Mouse (Mus musculus) cerebellum, postnatal 14 days (tissue): ENCODE results near the gene Dbn1.

Experiments used
- DNase-seq, 2 experiments: peaks; one replicate each; pipeline ENCODE4 v3.0.0; 2021; ENCODE audit warnings: mixed read lengths in 2 of 2

Gene Dbn1

GRCm38 (mm10) chr13:55510332-55510667, 22.4 kb upstream of the Dbn1 start:
- DNase-seq: no peak

GRCm38 (mm10) chr13:55508531-55508930, 20.6 kb upstream of the Dbn1 start:
- no peak for DNase-seq

- DNase-seq: no peak
These were observed 20.0 kb upstream of the Dbn1 start for GRCm38 (mm10) chr13:55507877-55508276.

GRCm38 (mm10) chr13:55506697-55507096, 18.8 kb upstream of the Dbn1 start:
- DNase-seq: peak; percentile 75 to 76

- DNase-seq: no peak
These were observed 17.9 kb upstream of the Dbn1 start for GRCm38 (mm10) chr13:55505810-55506209.

GRCm38 (mm10) chr13:55504390-55504789, 16.5 kb upstream of the Dbn1 start:
- no peak for DNase-seq

GRCm38 (mm10) chr13:55502405-55502804, 14.5 kb upstream of the Dbn1 start:
- DNase-seq: no peak

GRCm38 (mm10) chr13:55500575-55500974, 12.7 kb upstream of the Dbn1 start:
- no peak for DNase-seq

GRCm38 (mm10) chr13:55498906-55499305, 11.0 kb upstream of the Dbn1 start:
- DNase-seq: no peak

GRCm38 (mm10) chr13:55496661-55497060, 8.8 kb upstream of the Dbn1 start:
- no peak for DNase-seq

GRCm38 (mm10) chr13:55495702-55496101, 7.8 kb upstream of the Dbn1 start:
- DNase-seq: peak; percentile 64 to 68

- peak; percentile 90 to 94 for DNase-seq
These were observed 7.1 kb upstream of the Dbn1 start for GRCm38 (mm10) chr13:55494883-55495621.

GRCm38 (mm10) chr13:55494257-55494656, 6.3 kb upstream of the Dbn1 start:
- peak in 1 of 2 experiments; percentile 36 for DNase-seq

- peak; percentile 71 to 73 for DNase-seq
These were observed 864 bp downstream of the Dbn1 start for GRCm38 (mm10) chr13:55486916-55487577.

GRCm38 (mm10) chr13:55486029-55486794, 1.7 kb downstream of the Dbn1 start:
- peak; percentile 64 to 79 for DNase-seq

- DNase-seq: no peak
These were observed 3.3 kb downstream of the Dbn1 start for GRCm38 (mm10) chr13:55484520-55485088.

GRCm38 (mm10) chr13:55483593-55483992, 4.3 kb downstream of the Dbn1 start:
- peak; percentile 84 to 92 for DNase-seq

GRCm38 (mm10) chr13:55483071-55483470, 4.8 kb downstream of the Dbn1 start:
- DNase-seq: no peak

- no peak for DNase-seq
These were observed 5.4 kb downstream of the Dbn1 start for GRCm38 (mm10) chr13:55482542-55482941.

GRCm38 (mm10) chr13:55479929-55480328, 8.0 kb downstream of the Dbn1 start:
- no peak for DNase-seq

GRCm38 (mm10) chr13:55479008-55479407, 8.9 kb downstream of the Dbn1 start:
- DNase-seq: no peak

GRCm38 (mm10) chr13:55478036-55478435, 9.9 kb downstream of the Dbn1 start:
- peak in 1 of 2 experiments; percentile 81 for DNase-seq

- no peak for DNase-seq
These were observed 10.4 kb downstream of the Dbn1 start for GRCm38 (mm10) chr13:55477492-55477891.
